Mouse (Mus musculus) lung, postnatal 0 days (tissue): ENCODE measurements around the gene BC005561. TPM values are rescaled to one million over a fixed set of nuclear protein-coding genes. Genes with fewer than 3 reads are reported as not detected.
A peak's percentile ranks its signal among the peaks of the same experiment; 100 is the strongest.
"Not testable (repeated sequence)": the region's sequence is repeated elsewhere in the genome, so short reads cannot be mapped to it uniquely, and the experiment has no call there.

Experiments used
- ATAC-seq: fragments of 200-750 bp; cut with Nextera tagmentation; 2 replicates; pipeline ENCODE4 v1.8.0; 2017; ENCODE audit warnings: moderate library complexity
- DNase-seq: peaks from one replicate; pipeline ENCODE4 v3.0.0-alpha.2; 2016; ENCODE audit warnings: low spot score
- H3K27ac ChIP-seq: fragments of 300-500 bp; sonication (generic); 2 replicates; pipeline ENCODE4 v1.5.1; 2014; ENCODE audit warnings: antibody characterized with exemption, mild to moderate bottlenecking, low read length, mixed read lengths
- H3K27me3 ChIP-seq: fragments of 300-500 bp; sonication (generic); replicated peaks from 2 replicates; pipeline ENCODE4 v1.6.1; 2014; ENCODE audit warnings: low read length, mixed read lengths; ENCODE audit not compliant: insufficient read depth
- H3K36me3 ChIP-seq: fragments of 300-500 bp; sonication (generic); 2 replicates; pipeline ENCODE4 v1.6.1; 2014; ENCODE audit warnings: low read length, mixed read lengths; ENCODE audit not compliant: insufficient read depth
- H3K4me1 ChIP-seq: fragments of 300-500 bp; sonication (generic); 2 replicates; pipeline ENCODE4 v1.6.1; 2014; ENCODE audit warnings: antibody characterized with exemption, low read depth, low read length, mixed read lengths; ENCODE audit not compliant: insufficient read depth
- H3K4me2 ChIP-seq: fragments of 300-500 bp; sonication (generic); replicated peaks from 2 replicates; pipeline ENCODE4 v1.6.1; 2014; ENCODE audit warnings: low read depth, mild to moderate bottlenecking, low read length, moderate library complexity, mixed read lengths
- H3K4me3 ChIP-seq: fragments of 300-500 bp; sonication (generic); 2 replicates; pipeline ENCODE4 v1.5.1; 2014; ENCODE audit warnings: low read depth, low read length
- H3K9ac ChIP-seq: fragments of 300-500 bp; sonication (generic); replicated peaks from 2 replicates; pipeline ENCODE4 v1.6.1; 2014; ENCODE audit warnings: low read depth, mild to moderate bottlenecking
- H3K9me3 ChIP-seq: fragments of 300-500 bp; sonication (generic); 2 replicates; pipeline ENCODE4 v1.6.1; 2016; ENCODE audit warnings: low read length, mixed read lengths
- CTCF ChIP-seq: IDR thresholded peaks from 2 replicates; pipeline ENCODE4 v1.5.1; 2016; ENCODE audit warnings: antibody characterized with exemption, mild to moderate bottlenecking
- EP300 ChIP-seq: IDR thresholded peaks from 2 replicates; pipeline ENCODE4 v1.6.1; 2016; ENCODE audit warnings: antibody characterized with exemption, mild to moderate bottlenecking, control low read depth
- WGBS: fragments of 180-500 bp; shearing (Covaris S2); extraction: QIAGEN DNeasy Blood & Tissue Kit; methylation state at CpG from one replicate; pipeline ENCODE4 v1.1.7; 2014; 5-methylcytosine and 5-hydroxymethylcytosine counted together
- polyA plus RNA-seq: library from polyadenylated mRNA; unstranded; fragments of >200 nt; fragmentation: Nextera tagmentation; extraction: Ambion mirVana; gene quantifications from 2 replicates; pipeline ENCODE4 v1.2.1, GENCODE M21; 2015

The BC005561 gene
- polyA plus RNA-seq, 1 experiment from 2014 or later, result 9.1 TPM

- Histone ChIP-seq H3K36me3 (peaks cover 33% of the 10 kb centered on the region), H3K4me3 (no peak overlapping the region), H3K27ac (no peak overlapping the region), H3K4me2 (no peak overlapping the region), H3K4me1 (no peaks in the 10 kb centered on the region), H3K9ac (no peak overlapping the region), H3K9me3 (no peaks in the 10 kb centered on the region), H3K27me3 (no peaks in the 10 kb centered on the region)
- DNase-seq, result no peak
- ATAC-seq, result no peak
- TF ChIP-seq EP300 (no peak), CTCF (no peak)
- 72% methylated on average over 8 of the region's 8 CpGs for WGBS
Observed at GRCm38 (mm10) chr5:104482856-104483255, 25.3 kb upstream of the BC005561 start.

DNA sequence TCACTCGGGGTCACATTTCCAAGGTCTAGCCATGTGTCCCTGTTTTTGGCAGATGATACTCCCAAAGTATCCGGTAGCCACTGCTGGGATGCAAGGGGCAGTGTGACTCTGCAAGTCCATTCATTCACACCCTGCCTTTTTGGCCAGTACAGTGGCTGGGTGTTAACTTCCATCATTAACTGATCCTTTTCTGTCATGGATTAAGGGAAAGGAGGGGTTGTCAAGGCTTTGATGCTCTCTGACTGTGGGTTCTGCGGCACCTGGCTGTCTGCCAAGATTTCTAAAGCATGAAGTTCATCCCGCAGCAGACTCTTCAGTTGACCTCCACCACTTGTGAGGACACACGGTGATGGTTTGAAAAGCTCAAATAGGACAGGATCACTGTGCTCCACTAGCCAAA lies 16.6 kb upstream of the BC005561 start:
- no peak overlapping the region for H3K27ac ChIP-seq
- H3K4me1 ChIP-seq, result no peaks in the 10 kb centered on the region
- DNase-seq (no peak), ATAC-seq (no peak)
- H3K4me3 ChIP-seq, result no peak overlapping the region
- no peaks in the 10 kb centered on the region for H3K27me3 ChIP-seq
- no peak overlapping the region for H3K9ac ChIP-seq
- H3K36me3 ChIP-seq, result peaks cover 18% of the 10 kb centered on the region; the same call in 1 of the 2 replicates
- WGBS, result 46% methylated on average over 5 of the region's 5 CpGs
- H3K9me3 ChIP-seq, result no peaks in the 10 kb centered on the region
- no peak for TF ChIP-seq EP300
- H3K4me2 ChIP-seq, result no peak overlapping the region

- no peak overlapping the region for H3K4me3 ChIP-seq
- 83% methylated on average over 2 of the region's 2 CpGs for WGBS
Observed at GRCm38 (mm10) chr5:104504883-104505282, 3.3 kb upstream of the BC005561 start.

DNA sequence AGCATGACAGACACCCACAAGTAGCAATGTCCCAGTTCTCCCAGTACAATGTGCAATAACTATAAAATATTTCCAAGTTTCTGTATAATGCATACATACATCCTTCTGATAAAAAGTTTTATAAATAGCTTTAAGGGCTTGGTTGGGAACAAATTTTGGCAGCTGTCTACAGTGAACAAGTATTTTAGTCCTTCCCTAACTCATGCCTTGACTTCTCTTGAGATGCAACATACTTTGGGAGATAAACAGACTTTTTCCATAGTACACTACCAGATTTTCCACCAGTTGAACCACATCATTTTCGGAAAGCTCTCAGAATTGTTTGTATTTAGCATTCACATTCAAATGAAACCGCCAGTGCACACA lies 340 bp upstream of the BC005561 start:
- Histone ChIP-seq H3K36me3 (no peaks in the 10 kb centered on the region; the same call in 1 of the 2 replicates), H3K27me3 (no peaks in the 10 kb centered on the region), H3K9ac (no peak overlapping the region), H3K4me3 (peak overlapping the region; percentile 93), H3K4me2 (peak overlapping the region; percentile 59), H3K27ac (no peak overlapping the region), H3K4me1 (0 out of 2 replicates have a peak, but pooled peaks cover 4% of the 10 kb centered on the region), H3K9me3 (no peaks in the 10 kb centered on the region)
- TF ChIP-seq CTCF, result no peak
- no peak for TF ChIP-seq EP300
- DNase-seq (no peak), ATAC-seq (no peak)
- WGBS, result 0% methylated on average over 2 of the region's 2 CpGs

More at GRCm38 (mm10) chr5:104504883-104505282, 3.3 kb upstream of the BC005561 start:
- no peak for DNase-seq
- no peak for ATAC-seq
- Histone ChIP-seq H3K36me3 (peaks cover 6% of the 10 kb centered on the region; the same call in 1 of the 2 replicates), H3K9me3 (no peaks in the 10 kb centered on the region), H3K27ac (no peak overlapping the region), H3K27me3 (no peaks in the 10 kb centered on the region), H3K4me1 (0 out of 2 replicates have a peak, but pooled peaks cover 4% of the 10 kb centered on the region), H3K4me2 (no peak overlapping the region), H3K9ac (no peak overlapping the region)
- TF ChIP-seq CTCF (no peak), EP300 (no peak)

- Histone ChIP-seq H3K9me3 (no peaks in the 10 kb centered on the region), H3K36me3 (no peaks in the 10 kb centered on the region), H3K4me3 (no peak overlapping the region), H3K4me2 (no peak overlapping the region), H3K27ac (no peak overlapping the region), H3K4me1 (0 out of 2 replicates have a peak, but pooled peaks cover 4% of the 10 kb centered on the region), H3K27me3 (no peaks in the 10 kb centered on the region), H3K9ac (no peak overlapping the region)
- ATAC-seq, result no peak
- no peak for TF ChIP-seq EP300
- TF ChIP-seq CTCF, result no peak
- DNase-seq, result no peak
- 90% methylated on average over 3 of the region's 3 CpGs for WGBS
Observed at GRCm38 (mm10) chr5:104511211-104511610, 3.1 kb downstream of the BC005561 start.

DNA sequence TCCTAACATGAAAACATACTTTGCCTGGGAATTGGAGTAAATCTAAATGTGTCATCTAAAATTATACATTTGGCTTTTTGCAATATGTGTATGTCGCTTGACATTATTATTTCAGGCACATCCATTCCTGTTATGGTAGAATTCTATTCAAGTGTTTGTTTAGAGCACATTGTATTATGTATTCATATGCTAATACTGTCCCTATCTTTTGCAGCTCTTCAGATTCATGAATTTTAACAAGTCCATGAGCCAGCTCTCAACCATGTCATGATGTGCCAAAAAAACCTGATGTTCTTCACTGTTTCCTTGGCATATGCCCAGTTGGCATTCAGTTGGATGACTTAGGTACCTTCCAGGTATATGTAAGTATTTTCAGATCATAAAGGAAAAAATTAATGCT lies 30.5 kb downstream of the BC005561 start:
- WGBS, result 92% methylated on average over 1 of the region's 1 CpGs
- peaks cover 9% of the 10 kb centered on the region; the same call in 1 of the 2 replicates for H3K36me3 ChIP-seq
- ATAC-seq, result no peak

GRCm38 (mm10) chr5:104539331-104539730 lies 31.2 kb downstream of the BC005561 start:
- H3K9ac ChIP-seq, result no peak overlapping the region
- H3K4me2 ChIP-seq, result no peak overlapping the region
- 95% methylated on average over 4 of the region's 4 CpGs for WGBS
- H3K9me3 ChIP-seq, result no peaks in the 10 kb centered on the region
- H3K4me1 ChIP-seq, result no peaks in the 10 kb centered on the region
- no peak overlapping the region for H3K27ac ChIP-seq
- H3K4me3 ChIP-seq, result no peak overlapping the region
- TF ChIP-seq CTCF, result no peak
- TF ChIP-seq EP300, result no peak
- ATAC-seq, result no peak
- no peaks in the 10 kb centered on the region for H3K27me3 ChIP-seq
- DNase-seq, result no peak
- peaks cover 9% of the 10 kb centered on the region; the same call in 1 of the 2 replicates for H3K36me3 ChIP-seq

More for the DNA sequence above, 30.5 kb downstream of the BC005561 start:
- Histone ChIP-seq H3K9ac (no peak overlapping the region), H3K9me3 (no peaks in the 10 kb centered on the region), H3K4me2 (no peak overlapping the region), H3K4me1 (no peaks in the 10 kb centered on the region), H3K4me3 (no peak overlapping the region), H3K27me3 (no peaks in the 10 kb centered on the region), H3K27ac (no peak overlapping the region)
- DNase-seq, result no peak
- TF ChIP-seq CTCF, result no peak
- TF ChIP-seq EP300, result no peak

- not testable (repeated sequence) for H3K4me2 ChIP-seq, H3K4me3 ChIP-seq, H3K9ac ChIP-seq, H3K9me3 ChIP-seq, H3K4me1 ChIP-seq, ATAC-seq, H3K36me3 ChIP-seq, H3K27ac ChIP-seq, DNase-seq, H3K27me3 ChIP-seq
- WGBS, result 60% methylated on average over 1 of the region's 1 CpGs
Observed at GRCm38 (mm10) chr5:104568079-104568478, 59.9 kb downstream of the BC005561 start.
